Mouse (Mus musculus) midbrain, postnatal 0 days (tissue): Measurements from ENCODE around the gene Gfap. TPM values are rescaled to one million over a fixed set of nuclear protein-coding genes. Genes with fewer than 3 reads are reported as not detected.
A peak's percentile ranks its signal among the peaks of the same experiment; 100 is the strongest.

Experiments
- ATAC-seq: fragments of 200-750 bp; cut with Nextera tagmentation; 2 replicates; pipeline ENCODE4 v1.8.0; 2017; ENCODE audit warnings: moderate number of reproducible peaks, mild to moderate bottlenecking, moderate TSS enrichment, moderate library complexity; ENCODE audit not compliant: low FRiP score
- DNase-seq: peaks from one replicate; pipeline ENCODE4 v3.0.0-alpha.2; 2015; ENCODE audit warnings: low spot score
- H3K27ac ChIP-seq: fragments of 300-500 bp; sonication (generic); 2 replicates; pipeline ENCODE4 v1.5.1; 2014; ENCODE audit warnings: low read depth, mild to moderate bottlenecking, low read length, mixed read lengths
- H3K27me3 ChIP-seq: fragments of 300-500 bp; sonication (generic); 2 replicates; pipeline ENCODE4 v1.6.1; 2014; ENCODE audit warnings: low read length, control low read depth, mixed read lengths; ENCODE audit not compliant: insufficient read depth
- H3K36me3 ChIP-seq: fragments of 300-500 bp; sonication (generic); 2 replicates; pipeline ENCODE4 v1.6.1; 2014; ENCODE audit warnings: low read length, control low read depth, mixed read lengths; ENCODE audit not compliant: insufficient read depth
- H3K4me1 ChIP-seq: fragments of 300-500 bp; sonication (generic); 2 replicates; pipeline ENCODE4 v1.6.1; 2014; ENCODE audit warnings: mild to moderate bottlenecking, control low read depth, antibody characterized with exemption, low read length, mixed read lengths; ENCODE audit not compliant: insufficient read depth
- H3K4me2 ChIP-seq: fragments of 300-500 bp; sonication (generic); 2 replicates; pipeline ENCODE4 v1.6.1; 2014; ENCODE audit warnings: low read depth, mild to moderate bottlenecking, low read length, mixed read lengths; ENCODE audit not compliant: poor library complexity, severe bottlenecking
- H3K4me3 ChIP-seq: fragments of 300-500 bp; sonication (generic); 2 replicates; pipeline ENCODE4 v1.5.1; 2014; ENCODE audit warnings: low read depth, mild to moderate bottlenecking, low read length, moderate library complexity
- H3K9ac ChIP-seq: fragments of 300-500 bp; sonication (generic); replicated peaks from 2 replicates; pipeline ENCODE4 v1.6.1; 2014; ENCODE audit warnings: mild to moderate bottlenecking, low read length, moderate library complexity, mixed read lengths; ENCODE audit not compliant: poor library complexity, severe bottlenecking
- H3K9me3 ChIP-seq: fragments of 300-500 bp; sonication (generic); 2 replicates; pipeline ENCODE4 v1.6.1; 2016; ENCODE audit warnings: low read length, control low read depth
- CTCF ChIP-seq: IDR thresholded peaks from 2 replicates; pipeline ENCODE4 v1.5.1; 2016; ENCODE audit warnings: antibody characterized with exemption, mild to moderate bottlenecking
- WGBS: fragments of 180-500 bp; shearing (Covaris S2); extraction: QIAGEN DNeasy Blood & Tissue Kit; methylation state at CpG from one replicate; pipeline ENCODE4 v1.1.7; 2014; 5-methylcytosine and 5-hydroxymethylcytosine counted together
- polyA plus RNA-seq: library from polyadenylated mRNA; unstranded; fragments of >200 nt; fragmentation: Nextera tagmentation; extraction: Ambion mirVana; gene quantifications from 2 replicates; pipeline ENCODE4 v1.2.1, GENCODE M21; 2015
- total RNA-seq: library from RNA; depleted of rRNA; stranded (reverse); fragments of >200 nt; gene quantifications from 2 replicates; pipeline ENCODE4 v1.2.3, GENCODE M21; 2014

The Gfap gene
- total and polyA plus RNA-seq, 2 experiments from 2014 or later, result 20.6 to 36.4 TPM

DNA sequence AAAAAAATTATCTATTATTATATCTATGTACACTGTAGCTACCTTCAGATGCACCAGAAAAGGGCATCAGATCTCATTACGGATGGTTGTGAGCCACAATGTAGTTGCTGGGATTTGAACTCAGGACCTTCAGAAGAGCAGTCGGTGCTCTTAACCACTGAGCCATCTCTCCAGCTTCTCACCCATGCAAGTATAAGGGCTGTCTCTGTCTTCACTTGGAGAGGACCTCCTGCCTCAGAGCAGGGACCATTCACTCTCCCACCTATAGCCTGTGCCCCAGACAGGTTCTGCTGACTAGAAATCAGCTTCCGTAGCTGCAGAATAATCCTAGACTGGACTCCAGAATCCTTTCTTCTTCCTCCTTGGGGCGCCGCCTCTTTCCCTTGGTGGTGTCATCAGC lies 1.4 kb upstream of the Gfap start:
- Histone ChIP-seq H3K9ac (no peak overlapping the region), H3K36me3 (no peaks in the 10 kb centered on the region), H3K27me3 (no peaks in the 10 kb centered on the region), H3K9me3 (no peaks in the 10 kb centered on the region), H3K27ac (no peak overlapping the region), H3K4me3 (no peak overlapping the region), H3K4me1 (no peaks in the 10 kb centered on the region), H3K4me2 (no peak overlapping the region)
- 83% methylated on average over 5 of the region's 5 CpGs for WGBS
- ATAC-seq, result no peak
- no peak for DNase-seq
- no peak for TF ChIP-seq CTCF

DNA sequence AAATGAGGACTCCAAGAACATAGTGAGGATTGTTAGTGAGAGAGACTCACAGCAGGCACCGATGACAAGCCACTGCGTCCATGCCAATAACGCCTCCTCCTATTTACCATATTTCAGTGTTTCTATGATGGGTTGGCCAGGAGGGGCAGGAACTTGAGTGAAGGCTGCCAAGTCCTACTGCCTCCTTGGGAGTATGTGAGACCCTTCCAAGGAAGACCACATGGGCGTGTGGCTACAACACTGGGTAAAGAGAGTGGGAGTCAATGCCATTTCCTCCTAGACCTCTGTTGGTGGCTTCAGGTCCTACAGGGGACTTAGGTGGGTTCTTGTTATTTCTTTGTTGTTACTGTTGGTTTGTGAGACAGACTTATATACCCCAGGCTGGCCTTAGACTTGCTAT lies 487 bp upstream of the Gfap start:
- 51% methylated on average over 4 of the region's 4 CpGs for WGBS
- Histone ChIP-seq H3K9me3 (no peaks in the 10 kb centered on the region), H3K9ac (no peak overlapping the region), H3K27ac (no peak overlapping the region), H3K4me2 (no peak overlapping the region), H3K4me3 (no peak overlapping the region), H3K4me1 (no peaks in the 10 kb centered on the region), H3K36me3 (no peaks in the 10 kb centered on the region), H3K27me3 (no peaks in the 10 kb centered on the region)
- no peak for TF ChIP-seq CTCF
- DNase-seq (no peak), ATAC-seq (no peak)

DNA sequence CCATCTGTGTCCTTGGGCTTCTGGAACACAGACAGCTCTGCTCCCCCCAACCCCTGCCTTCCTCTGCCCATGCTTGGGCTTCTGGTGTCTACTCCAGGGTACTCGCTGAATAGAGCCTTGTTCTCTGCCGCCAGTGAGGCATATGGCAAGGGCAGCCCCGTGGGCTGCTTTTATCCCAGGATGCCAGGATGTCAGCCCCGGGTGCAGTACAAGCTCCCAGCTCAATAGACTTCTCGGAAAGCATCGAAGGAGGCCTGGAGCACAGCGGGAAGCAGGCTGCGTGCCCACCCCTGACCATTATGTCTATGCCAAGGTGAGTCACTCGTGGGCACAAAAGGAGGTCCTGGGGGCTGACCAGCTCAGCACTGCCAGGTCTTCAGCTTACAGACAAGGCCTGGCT lies 2.3 kb downstream of the Gfap start:
- Histone ChIP-seq H3K9ac (no peak overlapping the region), H3K4me1 (no peaks in the 10 kb centered on the region), H3K4me2 (no peak overlapping the region), H3K4me3 (no peak overlapping the region), H3K27me3 (peaks cover 11% of the 10 kb centered on the region; the same call in 1 of the 2 replicates), H3K27ac (no peak overlapping the region), H3K36me3 (no peaks in the 10 kb centered on the region), H3K9me3 (no peaks in the 10 kb centered on the region)
- WGBS, result 58% methylated on average over 9 of the region's 9 CpGs
- no peak for TF ChIP-seq CTCF
- ATAC-seq (peak; percentile 83), DNase-seq (peak; percentile 86)

DNA sequence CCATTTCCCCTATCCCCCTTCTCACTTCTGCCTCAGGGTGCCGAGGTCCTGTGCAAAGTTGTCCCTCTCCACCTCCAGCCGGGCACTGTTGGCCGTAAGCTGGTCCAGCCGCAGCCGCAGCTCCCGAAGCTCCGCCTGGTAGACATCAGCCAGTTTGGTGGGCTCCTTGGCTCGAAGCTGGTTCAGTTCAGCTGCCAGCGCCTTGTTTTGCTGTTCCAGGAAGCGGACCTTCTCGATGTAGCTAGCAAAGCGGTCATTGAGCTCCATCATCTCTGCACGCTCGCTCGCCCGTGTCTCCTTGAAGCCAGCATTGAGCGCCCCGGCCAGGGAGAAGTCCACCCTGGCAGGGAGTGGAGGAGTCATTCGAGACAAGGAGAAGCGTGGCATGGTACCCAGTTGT lies 4.1 kb downstream of the Gfap start:
- no peaks in the 10 kb centered on the region for H3K9me3 ChIP-seq
- 78% methylated on average over 20 of the region's 20 CpGs for WGBS
- peaks cover 2% of the 10 kb centered on the region; the same call in 1 of the 2 replicates for H3K4me1 ChIP-seq
- H3K4me3 ChIP-seq, result no peak overlapping the region
- H3K27ac ChIP-seq, result no peak overlapping the region
- ATAC-seq, result no peak
- no peaks in the 10 kb centered on the region for H3K36me3 ChIP-seq
- TF ChIP-seq CTCF, result no peak
- peaks cover 22% of the 10 kb centered on the region; the same call in 1 of the 2 replicates for H3K27me3 ChIP-seq
- H3K4me2 ChIP-seq, result no peak overlapping the region
- DNase-seq, result no peak
- H3K9ac ChIP-seq, result no peak overlapping the region

DNA sequence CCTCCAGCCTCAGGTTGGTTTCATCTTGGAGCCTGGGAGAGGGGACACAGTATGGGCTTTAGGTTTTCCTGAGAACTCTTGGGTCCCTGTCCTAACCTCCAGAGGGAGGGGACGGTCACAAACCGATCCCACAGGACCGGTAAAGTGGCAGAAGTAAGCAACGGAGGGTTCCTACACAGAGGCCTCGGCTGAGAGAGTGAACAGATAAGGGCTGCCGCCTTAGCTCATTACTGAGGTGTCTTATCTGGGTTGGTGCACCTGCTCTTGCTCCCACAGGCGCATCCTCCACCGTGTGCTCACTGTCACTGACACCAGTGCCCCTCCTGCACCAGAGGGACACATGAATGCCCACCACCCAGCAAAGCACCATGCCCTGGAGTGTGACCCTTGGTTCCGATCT lies 4.9 kb downstream of the Gfap start:
- no peak for TF ChIP-seq CTCF
- no peaks in the 10 kb centered on the region for H3K9me3 ChIP-seq
- no peak overlapping the region for H3K27ac ChIP-seq
- no peak overlapping the region for H3K4me2 ChIP-seq
- 82% methylated on average over 9 of the region's 9 CpGs for WGBS
- no peaks in the 10 kb centered on the region for H3K36me3 ChIP-seq
- peaks cover 22% of the 10 kb centered on the region; the same call in 1 of the 2 replicates for H3K27me3 ChIP-seq
- ATAC-seq (no peak), DNase-seq (no peak)
- H3K9ac ChIP-seq, result no peak overlapping the region
- H3K4me1 ChIP-seq, result peaks cover 2% of the 10 kb centered on the region; the same call in 1 of the 2 replicates
- no peak overlapping the region for H3K4me3 ChIP-seq

DNA sequence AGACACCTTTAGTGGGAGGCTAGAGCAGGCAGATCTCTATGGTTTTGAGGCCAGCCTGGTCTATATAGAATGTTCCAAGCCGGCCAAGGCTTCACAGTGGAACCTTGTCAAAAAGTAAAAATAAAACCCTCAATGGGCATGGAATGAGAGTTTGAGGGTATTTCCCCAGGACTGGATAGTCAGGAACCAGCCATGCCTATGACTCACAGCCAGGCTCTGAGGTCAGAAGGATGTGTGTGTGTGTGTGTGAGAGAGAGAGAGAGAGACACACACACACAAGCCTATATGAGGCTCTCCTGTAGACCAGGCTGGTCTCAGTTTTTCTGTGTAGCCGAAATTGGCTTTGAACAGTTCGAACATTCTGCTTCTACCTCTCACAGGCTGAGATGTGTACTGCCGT lies 6.0 kb downstream of the Gfap start:
- Histone ChIP-seq H3K36me3 (no peaks in the 10 kb centered on the region), H3K9ac (no peak overlapping the region), H3K4me2 (no peak overlapping the region), H3K4me1 (peaks cover 2% of the 10 kb centered on the region; the same call in 1 of the 2 replicates), H3K4me3 (no peak overlapping the region), H3K27me3 (peaks cover 22% of the 10 kb centered on the region; the same call in 1 of the 2 replicates), H3K27ac (no peak overlapping the region), H3K9me3 (no peaks in the 10 kb centered on the region)
- WGBS, result 93% methylated on average over 4 of the region's 4 CpGs
- no peak for DNase-seq
- ATAC-seq, result no peak
- no peak for TF ChIP-seq CTCF
